Mouse (Mus musculus): ENCODE data around the gene Treh.

Treh gene

DNA sequence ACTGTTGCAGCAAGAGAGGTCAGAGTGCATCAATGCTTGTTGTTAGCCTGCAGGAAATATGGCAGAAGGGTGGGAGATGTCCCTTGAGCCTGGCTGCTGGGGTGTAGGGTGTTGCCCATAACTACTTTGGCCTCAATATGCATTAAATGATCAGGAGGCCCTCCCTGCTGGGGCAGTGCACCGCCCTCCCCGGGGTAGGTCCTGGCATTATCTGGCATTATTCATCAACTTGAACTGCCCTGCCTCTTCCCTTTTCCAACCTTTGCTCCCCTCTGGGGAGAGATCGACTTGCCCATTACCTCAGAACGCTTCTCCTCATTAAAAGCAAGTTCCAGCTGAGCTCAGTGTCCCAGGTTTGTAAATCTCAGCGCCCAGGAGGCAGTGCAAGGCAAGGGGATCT, 6.5 kb downstream of the Treh start:
- peak; percentile 32 to 60 for DNase-seq

DNA sequence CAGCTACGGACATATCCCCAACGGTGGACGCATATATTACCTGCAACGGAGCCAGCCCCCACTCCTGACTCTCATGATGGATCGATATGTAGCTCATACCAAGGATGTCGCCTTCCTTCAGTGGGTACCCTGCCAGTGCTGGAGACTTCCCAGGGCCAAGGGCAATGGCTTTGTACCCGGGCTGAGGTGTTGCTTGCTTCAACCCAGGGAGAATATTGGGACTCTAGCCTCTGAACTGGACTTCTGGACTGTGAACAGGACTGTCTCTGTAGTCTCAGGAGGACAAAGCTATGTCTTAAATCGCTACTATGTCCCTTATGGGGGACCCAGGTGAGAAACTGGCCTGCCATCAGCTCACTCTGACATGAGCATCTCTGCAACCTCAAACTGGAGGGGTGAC, 10.0 kb downstream of the Treh start:
- DNase-seq: peak in 1 of 2 experiments; percentile 46

- DNase-seq: peak; percentile 79 to 83
Observed at GRCm38 (mm10) chr9:44685346-44686330, 12.6 kb downstream of the Treh start.

GRCm38 (mm10) chr9:44686638-44687037, 13.6 kb downstream of the Treh start:
- peak in 1 of 2 experiments; percentile 35 for DNase-seq

DNA sequence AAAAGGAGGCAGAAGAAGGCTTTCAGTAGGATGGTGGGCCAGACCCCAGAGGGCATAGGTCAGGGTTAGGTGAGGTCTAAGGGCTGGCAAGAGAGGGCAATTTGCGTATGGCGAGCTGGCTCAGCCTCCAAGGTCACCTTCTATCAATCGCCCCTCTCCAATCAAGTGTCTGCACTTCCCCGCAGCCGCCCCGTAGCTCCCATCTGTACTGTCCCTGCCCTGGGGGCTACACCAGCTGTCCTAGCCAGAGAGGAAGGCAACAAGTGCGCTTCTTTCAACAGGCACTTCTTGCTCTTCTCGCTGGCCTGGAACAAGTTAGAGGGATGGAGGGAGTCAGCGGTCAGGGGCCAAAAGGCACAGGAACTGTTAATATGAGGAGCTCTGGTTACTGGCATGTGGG, 15.0 kb downstream of the Treh start:
- no peak for DNase-seq

- peak in 1 of 2 experiments; percentile 35 for DNase-seq
Observed at GRCm38 (mm10) chr9:44690641-44691040, 17.6 kb downstream of the Treh start.

- DNase-seq: peak; percentile 83 to 91
Observed at GRCm38 (mm10) chr9:44691671-44692520, 18.9 kb downstream of the Treh start.

DNA sequence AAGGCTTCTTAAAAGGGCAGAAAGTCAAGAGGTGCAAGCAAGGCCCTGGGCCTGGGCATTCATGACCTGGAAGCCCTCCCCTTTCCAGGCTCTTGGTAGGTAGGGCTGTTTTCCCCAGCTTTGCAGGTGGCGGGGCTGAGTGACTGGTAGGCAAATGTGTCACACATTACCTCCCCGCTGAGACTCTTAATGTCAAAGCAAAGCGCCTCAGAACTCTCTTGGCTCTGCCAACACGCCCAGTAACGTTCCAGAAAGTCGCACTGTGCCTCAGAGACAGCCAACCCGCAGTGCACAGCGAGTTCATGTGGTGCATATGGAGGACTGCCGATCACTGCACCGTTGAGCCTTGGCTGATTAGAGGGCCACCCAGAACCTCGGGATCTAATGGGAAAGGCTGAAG, 20.0 kb downstream of the Treh start:
- no peak for DNase-seq

- DNase-seq: no peak
Observed at GRCm38 (mm10) chr9:44697866-44698265, 24.8 kb downstream of the Treh start.

DNA sequence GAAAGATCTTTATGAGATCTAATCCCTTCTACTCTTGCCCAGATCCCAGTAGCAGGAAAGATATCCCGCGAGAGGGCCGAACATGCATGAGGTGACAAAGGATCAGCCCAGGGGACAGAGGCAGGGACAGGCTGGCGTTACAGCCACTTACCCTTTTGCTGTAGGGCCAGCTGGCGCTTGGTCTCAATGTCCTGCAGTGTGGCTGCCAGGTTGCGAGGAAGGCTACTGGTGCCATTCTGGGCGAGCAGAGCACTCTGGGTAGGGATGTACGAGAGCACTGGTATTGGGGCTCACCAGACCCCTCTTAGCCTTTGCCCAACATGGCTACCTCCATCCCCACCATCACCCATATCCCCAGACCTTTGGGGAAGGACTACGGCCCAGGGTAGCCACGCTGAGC, 26.2 kb downstream of the Treh start:
- DNase-seq: no peak

DNA sequence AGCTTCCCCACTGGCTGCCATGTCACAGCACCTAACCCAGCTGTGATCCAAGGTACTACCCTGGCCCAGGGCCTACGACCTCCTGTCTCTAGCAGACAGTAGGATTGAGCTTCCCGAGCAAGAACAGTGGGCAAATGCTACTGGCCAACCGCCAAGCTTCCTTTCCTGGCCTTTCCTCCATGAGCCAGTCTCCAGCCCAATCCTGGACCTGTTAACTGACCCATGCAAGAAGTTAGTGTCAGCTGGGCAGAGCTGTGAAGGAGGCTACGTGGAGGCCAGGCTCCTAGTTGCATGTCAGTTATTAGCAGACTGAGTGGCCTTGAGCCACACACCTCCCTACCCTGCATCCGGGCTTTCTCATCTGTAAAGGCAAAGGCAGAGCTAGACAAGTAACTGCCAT, 26.7 kb downstream of the Treh start:
- peak; percentile 73 to 85 for DNase-seq

DNA sequence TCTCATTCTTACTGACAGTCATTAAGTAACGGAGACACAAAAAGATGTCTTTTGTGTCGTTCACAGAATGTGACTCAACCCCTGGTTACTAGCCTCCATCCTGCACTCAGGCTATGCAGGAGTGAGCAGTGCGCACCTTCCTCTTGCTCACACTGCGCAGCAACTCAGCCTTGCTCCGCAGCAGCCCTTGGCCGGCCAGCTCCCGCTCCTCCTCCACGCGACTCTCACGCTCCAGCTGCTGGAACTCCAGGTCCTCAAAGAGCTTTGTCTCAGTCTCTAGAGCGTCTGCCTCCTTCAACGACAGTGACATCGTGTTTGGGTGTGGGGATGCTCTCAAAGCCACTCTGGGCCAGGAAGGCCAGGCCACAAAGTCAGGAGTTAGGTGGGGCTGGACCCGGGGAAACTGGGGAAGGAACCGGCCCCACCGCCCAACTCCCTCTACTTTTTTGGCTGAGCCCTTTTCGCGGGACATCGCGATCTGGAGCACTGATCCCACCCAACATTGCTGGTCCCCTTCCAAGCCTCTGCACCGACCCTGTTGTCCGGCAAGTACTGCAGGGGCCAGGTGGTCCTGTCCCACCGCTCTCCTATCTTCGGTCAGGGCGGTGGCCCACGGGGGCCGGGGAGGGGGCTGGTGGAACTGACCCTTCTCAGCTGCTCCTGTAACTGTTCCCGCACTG, 34.9 kb downstream of the Treh start:
- no peak for DNase-seq

DNA sequence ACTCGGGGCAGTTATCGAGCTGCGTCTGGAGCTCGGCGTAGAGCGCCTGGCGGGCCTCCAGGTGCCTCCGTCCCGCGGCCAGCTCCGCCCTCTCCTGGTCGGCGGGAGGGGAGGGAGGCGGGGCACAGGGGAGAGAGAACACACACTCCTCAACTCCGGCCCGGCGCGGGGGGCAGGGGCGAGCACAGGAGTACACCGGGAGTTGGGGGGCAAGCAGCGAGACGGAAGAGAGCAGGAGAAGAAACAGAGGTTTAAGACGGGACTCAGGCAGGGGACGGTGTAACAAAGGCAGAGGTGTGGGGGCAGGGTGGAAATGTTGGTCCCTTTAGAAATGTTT, 35.4 kb downstream of the Treh start:
- peak; percentile 86 to 91 for DNase-seq

DNA sequence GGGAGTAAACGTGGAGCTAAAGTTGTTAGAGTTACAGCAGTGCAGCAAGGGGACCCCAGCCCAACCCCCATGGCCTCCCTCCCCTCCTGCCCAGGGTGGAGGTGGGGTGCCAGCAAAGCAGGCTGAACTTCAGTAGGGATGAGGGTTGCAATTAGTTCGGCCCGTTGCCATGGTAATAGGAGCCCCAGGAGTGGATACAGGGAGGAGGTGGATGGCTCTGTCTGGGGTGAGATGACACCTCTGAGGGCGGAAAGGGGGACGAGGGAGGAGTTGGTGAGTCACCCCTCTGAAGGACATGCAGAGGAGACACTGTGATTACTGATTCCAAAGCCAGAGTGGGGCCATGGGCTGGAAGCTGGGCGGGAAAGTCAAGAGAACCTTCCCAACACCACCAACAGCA, 35.9 kb downstream of the Treh start:
- DNase-seq: no peak

- peak in 1 of 2 experiments; percentile 56 for DNase-seq
Observed at GRCm38 (mm10) chr9:44709600-44709999, 36.6 kb downstream of the Treh start.

DNA sequence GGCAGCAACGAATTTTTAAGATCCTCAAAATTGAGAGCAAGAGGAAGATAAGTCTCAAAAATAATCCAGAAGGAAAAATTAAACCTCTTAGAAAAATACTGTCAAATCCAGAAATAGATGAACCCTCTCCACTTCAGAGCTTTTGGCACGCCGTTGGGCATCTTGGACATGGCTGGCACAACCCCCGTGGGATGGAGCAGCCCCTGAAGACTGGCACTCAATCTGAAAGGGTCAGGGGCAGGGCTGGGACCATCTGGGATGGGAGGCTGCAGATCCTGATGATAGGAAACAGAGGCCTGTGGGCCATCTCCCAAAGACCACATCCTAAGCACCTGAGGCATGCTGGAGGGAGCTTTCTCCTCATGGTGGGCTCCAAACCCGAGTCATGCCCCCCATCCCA, 37.2 kb downstream of the Treh start:
- DNase-seq: no peak

DNA sequence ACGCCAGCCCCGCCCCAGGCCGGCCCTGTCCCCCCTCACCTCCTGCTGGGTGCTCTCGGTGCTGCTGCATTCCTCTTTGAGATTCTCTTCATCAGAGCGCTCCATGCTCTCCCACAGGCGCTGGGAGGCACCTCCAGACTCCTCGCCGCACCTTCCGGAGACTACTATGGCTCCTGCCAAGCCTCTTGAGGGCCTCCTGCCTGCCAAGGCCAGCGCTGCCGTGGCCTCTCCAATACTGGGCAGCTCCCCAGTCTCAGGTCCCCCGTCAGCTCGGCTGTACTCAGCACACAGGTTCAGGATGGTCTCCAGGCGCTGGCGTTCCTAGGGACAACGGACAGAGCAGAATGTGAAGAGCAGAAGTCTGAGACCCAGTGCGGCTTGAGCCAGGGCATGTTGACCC, 38.6 kb downstream of the Treh start:
- no peak for DNase-seq

DNA sequence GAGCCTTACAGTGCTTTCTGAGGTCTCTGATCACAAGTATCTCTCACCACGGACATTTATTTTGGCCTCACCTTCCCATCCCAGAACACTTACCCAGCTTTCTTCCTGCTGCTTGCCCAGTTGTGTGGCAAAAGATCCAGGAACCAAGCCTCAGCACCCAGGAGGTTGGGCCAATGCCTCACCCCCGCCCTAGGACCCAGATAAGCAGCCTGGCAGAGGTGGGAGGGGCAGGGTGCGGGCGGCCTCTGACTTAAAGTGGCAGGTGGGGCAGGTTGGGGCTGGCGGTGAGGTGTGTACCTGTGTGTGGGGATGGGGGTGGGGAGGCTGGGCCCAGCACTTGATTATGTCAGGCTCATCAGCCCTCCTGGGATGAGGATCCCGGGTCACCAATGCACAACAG, 40.0 kb downstream of the Treh start:
- no peak for DNase-seq

- DNase-seq: no peak
Observed at GRCm38 (mm10) chr9:44713574-44713973, 40.5 kb downstream of the Treh start.

DNA sequence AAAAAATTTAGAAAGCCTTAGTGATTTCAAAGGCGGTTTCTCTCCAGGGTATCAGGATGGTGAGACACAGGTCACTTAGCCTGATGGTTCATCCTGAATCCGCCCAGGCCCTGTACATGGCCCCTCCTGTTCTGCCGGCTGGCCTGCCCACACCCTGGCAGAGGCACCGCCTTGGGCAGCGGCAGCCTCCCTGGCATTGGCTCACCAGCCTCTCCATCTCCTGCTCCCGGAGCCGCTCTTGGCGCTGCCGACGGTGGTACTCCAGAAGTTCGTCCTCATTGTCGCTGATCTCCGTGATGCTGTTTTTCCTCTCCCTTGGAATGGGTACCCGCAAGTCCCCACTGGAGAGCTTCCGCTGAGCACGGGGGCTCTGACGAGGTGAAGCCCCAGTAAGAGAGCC, 42.1 kb downstream of the Treh start:
- DNase-seq: no peak

- no peak for DNase-seq
Observed at GRCm38 (mm10) chr9:44715705-44716362, 42.8 kb downstream of the Treh start.

- DNase-seq: no peak
Observed at GRCm38 (mm10) chr9:44716997-44717821, 44.2 kb downstream of the Treh start.

Data from kidney, postnatal 25 days (tissue).